Mouse (Mus musculus): ENCODE measurements around the gene Nos3.

- TF ChIP-seq POLR2A (IDR thresholded peaks at IDR 0.05; ENCODE audit: borderline replicate concordance, low read depth, low read length) (no peak), CTCF (IDR thresholded peaks at IDR 0.05; ENCODE audit: low read depth, low read length) (no peak)
Measured at GRCm38 (mm10) chr5:24342966-24343365, 21.6 kb upstream of the Nos3 start.
